Mouse (Mus musculus) liver, adult 2 months (tissue): ENCODE data around the gene Cnpy3.

Experiments used
- CTCF ChIP-seq: fragments of 200-500 bp; IDR thresholded peaks from 2 replicates; pipeline ENCODE4 v1.5.1; 2011; ENCODE audit warnings: low read depth, low read length, control low read depth
- POLR2A ChIP-seq: fragments of 200-500 bp; IDR thresholded peaks from 2 replicates; pipeline ENCODE4 v1.6.1; 2011; ENCODE audit warnings: low read length, control low read depth; ENCODE audit not compliant: insufficient read depth; ENCODE audit errors: extremely low read depth

DNA sequence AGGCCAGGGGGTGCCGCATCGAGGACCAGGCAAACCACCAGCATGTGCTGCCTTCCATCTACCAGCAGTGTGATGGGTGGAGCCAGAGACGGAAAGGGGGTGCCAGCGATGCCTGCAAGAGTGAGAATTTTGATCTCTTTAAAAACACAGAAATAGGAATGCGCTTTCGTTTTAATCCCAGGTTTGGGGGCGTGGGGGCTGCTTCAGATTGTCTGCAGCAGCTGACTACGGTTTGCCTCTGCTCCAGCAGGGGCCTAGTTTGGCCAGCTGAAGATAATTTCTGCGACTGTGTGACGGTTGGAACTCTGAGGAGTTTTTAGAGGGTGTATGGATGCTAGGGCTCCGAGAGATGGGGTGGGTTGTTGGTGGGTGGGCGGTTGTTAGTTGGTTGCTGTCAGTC lies 6.7 kb upstream of the Cnpy3 start:
- no peak for TF ChIP-seq POLR2A
- no peak for TF ChIP-seq CTCF
